Mouse (Mus musculus) brain, adult 2 months (tissue): ENCODE measurements around the gene 5830473C10Rik.

Experiments used
- DNase-seq: peaks from one replicate; pipeline ENCODE4 v3.0.0; 2011; ENCODE audit warnings: low read depth, low spot score

5830473C10Rik gene

GRCm38 (mm10) chr5:90560743-90561142 lies at the start of gene 5830473C10Rik:
TSS of gene 5830473C10Rik (plus strand) at chr5:90561107.
- DNase-seq = no peak

DNA sequence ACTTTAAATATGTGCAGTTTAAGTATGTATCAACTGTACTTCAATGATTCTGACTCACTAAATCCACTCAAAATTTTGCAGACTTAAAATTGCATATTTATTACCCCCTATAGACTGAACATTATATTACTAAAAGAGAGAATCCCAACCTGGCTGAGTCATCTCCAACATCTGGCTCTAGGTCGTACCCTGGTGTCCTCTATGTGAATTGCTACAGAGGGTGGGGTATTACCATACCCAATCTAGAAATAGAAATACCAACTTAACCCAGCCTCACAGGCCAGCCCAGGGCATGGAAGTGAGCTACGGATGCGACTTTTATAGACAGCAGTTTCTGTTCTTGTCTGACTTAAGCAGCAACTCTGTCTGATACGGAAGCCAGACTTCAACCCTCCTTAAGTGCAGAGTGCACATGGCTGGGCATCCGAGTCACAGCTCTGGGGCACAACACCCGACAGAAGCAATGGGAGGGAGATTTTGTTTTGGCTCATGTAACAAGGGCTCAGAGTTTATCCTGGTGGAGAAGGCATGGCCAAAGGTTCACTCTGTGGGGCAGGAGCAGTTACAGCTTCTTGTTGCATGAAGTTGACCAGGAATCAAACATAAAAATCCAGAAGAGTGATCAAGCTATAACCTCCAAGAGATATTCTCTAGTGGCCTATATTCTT lies 48.5 kb upstream of the 5830473C10Rik start:
- DNase-seq = peak; percentile 27

GRCm38 (mm10) chr5:90515561-90515960 lies 45.3 kb upstream of the 5830473C10Rik start:
- DNase-seq = no peak

DNA sequence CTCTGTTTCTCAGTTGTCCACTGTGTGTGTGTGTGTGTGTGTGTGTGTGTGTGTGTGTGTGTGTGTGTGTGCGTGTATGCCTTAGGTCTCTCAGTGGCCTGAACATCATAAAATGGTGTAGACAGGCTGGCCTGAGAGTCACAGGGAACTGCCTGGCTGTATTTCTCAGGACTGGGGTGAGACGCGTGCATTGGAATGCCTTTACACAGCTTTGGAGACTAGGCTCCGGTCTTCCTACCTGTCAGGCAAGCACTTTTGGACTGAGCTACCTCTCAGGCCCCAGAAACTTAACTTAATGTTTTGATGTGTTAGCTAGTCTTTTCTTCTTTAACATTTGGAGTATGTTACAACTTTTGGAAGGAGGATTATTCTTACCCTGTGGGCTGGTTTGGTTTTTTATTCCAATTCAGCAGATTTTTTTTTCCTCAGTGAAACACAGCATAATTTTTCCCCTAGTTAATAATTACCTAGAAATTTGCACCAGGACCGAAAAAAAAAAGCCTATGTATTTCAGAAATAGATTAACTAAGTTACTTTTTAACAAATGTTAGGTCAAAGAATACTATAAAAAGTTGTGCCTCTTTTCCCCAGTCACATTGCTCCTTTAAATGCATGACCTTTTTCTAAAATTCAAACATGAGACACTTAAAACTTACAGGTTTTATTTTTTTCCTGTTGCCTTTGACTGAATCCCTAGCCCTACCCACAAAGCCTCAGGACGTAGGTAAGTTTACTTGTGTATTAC lies 42.4 kb upstream of the 5830473C10Rik start, which contains the start of gene Afm:
Afm (plus strand) TSS at position 577 of the 745 bp plus-strand sequence.
- DNase-seq = no peak

GRCm38 (mm10) chr5:90551191-90551590 lies 9.7 kb upstream of the 5830473C10Rik start:
- DNase-seq = no peak

- no peak for DNase-seq
Observed at GRCm38 (mm10) chr5:90556052-90556451, 4.9 kb upstream of the 5830473C10Rik start.

GRCm38 (mm10) chr5:90561721-90562275 lies 891 bp downstream of the 5830473C10Rik start:
- peak; percentile 88 for DNase-seq

- no peak for DNase-seq
Observed at GRCm38 (mm10) chr5:90562880-90563279, 2.0 kb downstream of the 5830473C10Rik start.

GRCm38 (mm10) chr5:90564161-90564560 lies 3.3 kb downstream of the 5830473C10Rik start:
- peak; percentile 88 for DNase-seq

- peak; percentile 57 for DNase-seq
Observed at GRCm38 (mm10) chr5:90565205-90565604, 4.3 kb downstream of the 5830473C10Rik start.

DNA sequence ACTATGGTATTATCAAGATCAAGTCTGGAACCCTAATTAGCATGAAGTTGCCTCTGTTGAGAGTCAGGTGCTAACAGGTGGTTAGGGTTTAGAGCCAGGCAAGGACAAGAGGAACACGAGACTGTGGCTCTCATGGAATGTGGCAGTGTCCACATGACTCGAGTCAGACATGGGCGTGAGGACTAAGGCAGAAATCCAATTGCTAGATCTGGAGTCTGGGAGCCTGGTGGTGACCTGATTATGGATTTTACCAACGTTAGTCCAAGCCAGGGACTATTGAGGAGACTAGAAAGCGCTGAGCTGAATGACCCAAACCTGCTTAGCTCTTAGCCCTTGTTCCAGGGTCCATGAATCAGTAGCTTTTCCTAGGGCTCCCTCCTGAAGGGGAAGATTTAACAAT lies 6.9 kb downstream of the 5830473C10Rik start:
- DNase-seq = no peak

DNA sequence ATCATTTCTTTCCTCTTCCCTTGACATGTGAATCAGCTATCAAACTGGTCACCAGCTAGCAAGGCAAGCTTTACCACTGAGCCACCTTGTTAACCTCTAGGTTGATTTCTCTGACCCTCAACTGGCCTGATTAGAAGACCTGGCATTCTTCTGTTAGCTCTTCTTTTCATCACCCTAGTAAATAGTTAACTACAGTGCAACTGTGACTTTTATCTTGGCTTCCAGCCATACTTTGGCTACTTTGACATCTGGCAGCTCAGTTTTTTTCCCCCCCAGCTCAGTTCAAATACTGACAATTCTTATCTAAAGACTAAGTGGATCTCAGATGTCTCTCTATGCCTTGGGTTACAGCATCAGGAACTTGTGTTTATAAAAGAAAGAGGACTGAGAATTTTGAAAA lies 7.4 kb downstream of the 5830473C10Rik start:
- DNase-seq = no peak

GRCm38 (mm10) chr5:90571216-90571615 lies 10.3 kb downstream of the 5830473C10Rik start:
- DNase-seq = no peak

- no peak for DNase-seq
Observed at GRCm38 (mm10) chr5:90577751-90578150, 16.8 kb downstream of the 5830473C10Rik start.

DNA sequence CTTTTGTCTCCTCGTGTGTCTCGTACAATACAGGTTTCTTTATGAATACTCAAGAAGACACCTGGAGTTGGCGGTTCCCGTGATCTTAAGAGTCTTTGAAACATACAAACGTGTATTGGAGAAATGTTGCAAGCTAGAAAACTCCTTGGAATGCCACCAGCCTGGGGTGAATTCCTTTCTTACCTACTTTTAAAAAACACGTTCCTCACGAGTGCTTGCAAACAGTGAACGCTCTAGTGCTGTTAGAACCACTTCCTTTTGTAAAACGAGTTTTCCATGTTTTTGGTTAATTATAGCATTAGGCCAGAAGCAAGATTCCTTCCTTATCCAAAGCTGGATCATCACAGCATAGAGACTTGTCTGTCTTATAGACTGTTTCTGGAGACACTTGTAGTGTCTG lies 18.6 kb downstream of the 5830473C10Rik start:
- no peak for DNase-seq

DNA sequence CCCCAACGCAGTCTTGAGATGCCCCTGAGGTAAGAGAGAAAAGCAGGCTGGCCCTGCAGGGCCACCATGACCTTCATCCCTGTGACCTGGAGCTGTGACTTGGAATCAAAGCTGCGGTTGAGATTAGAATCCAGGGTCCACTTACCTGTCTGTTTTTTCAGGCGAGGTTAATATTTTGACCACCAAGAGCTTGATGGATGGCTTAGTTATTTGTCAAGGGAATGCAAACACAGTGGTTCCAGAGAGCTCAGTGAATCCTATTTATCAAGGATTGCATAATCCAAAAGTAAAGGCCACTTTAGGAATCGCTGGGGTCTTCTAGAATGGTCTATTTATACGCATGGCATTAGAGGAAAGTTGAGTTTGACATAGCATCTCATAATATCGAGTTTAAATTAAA lies 21.3 kb downstream of the 5830473C10Rik start:
- no peak for DNase-seq

- DNase-seq = no peak
Observed at GRCm38 (mm10) chr5:90584799-90585198, 23.9 kb downstream of the 5830473C10Rik start.

GRCm38 (mm10) chr5:90586511-90586910 lies 25.6 kb downstream of the 5830473C10Rik start:
- no peak for DNase-seq

- no peak for DNase-seq
Observed at GRCm38 (mm10) chr5:90588104-90588503, 27.2 kb downstream of the 5830473C10Rik start.

GRCm38 (mm10) chr5:90588708-90589595 lies 28.0 kb downstream of the 5830473C10Rik start:
- DNase-seq = peak; percentile 90

DNA sequence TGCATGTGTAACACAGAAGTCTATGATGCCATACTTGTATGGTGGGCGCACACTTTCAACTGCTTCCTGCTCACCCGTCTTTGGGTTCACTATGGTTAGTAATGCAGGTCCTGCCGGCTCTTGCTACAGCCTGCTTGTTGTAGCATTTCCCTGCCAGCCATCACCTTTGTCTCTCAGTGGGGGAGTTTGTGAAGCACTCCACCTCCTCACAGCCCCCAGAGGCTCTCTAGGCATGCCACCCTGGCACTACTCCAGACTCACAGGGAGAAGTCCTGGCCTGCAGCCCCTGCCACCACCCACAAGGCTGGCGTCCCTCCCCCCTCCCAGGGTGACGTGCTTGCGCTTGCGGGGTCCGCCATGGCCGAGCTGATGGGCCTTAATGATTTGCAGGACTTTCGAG lies 29.8 kb downstream of the 5830473C10Rik start:
- no peak for DNase-seq

DNA sequence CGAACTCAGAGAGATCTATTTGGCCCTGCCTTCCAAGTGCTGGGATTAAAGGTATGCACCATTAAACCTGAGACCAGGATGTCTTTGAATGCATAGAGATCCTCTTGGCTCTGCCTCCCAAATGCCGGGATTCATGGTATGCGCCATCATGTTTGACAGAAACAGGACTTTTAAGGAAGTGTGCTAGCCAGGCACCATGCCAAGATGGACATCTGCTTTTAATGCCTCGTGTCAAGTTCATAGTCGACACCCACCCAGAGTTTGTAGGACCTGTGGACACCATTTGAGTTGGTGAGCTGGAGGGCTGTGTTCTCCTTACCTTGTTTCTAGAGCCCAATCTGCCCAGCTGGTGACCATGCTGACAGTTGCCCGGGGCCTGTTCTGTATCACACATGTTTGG lies 31.0 kb downstream of the 5830473C10Rik start:
- no peak for DNase-seq
